Mouse (Mus musculus): ENCODE measurements around the gene C2cd5.

GRCm38 (mm10) chr6:143129952-143130351 lies 30.0 kb upstream of the C2cd5 start:
- TF ChIP-seq EP300 (IDR thresholded peaks at IDR 0.05; ENCODE audit: low read depth) (no peak), CTCF (IDR thresholded peaks at IDR 0.05; ENCODE audit: low read depth) (no peak)
